Mouse (Mus musculus): Measurements from ENCODE around the gene Auts2.

Auts2 gene

GRCm38 (mm10) chr5:132498896-132499295, 44.2 kb downstream of the Auts2 start:
- DNase-seq: no peak

GRCm38 (mm10) chr5:132498045-132498444, 45.1 kb downstream of the Auts2 start:
- no peak for DNase-seq

- no peak for DNase-seq
These were observed 50.4 kb downstream of the Auts2 start for GRCm38 (mm10) chr5:132492793-132493192.

- no peak for DNase-seq
These were observed 51.1 kb downstream of the Auts2 start for GRCm38 (mm10) chr5:132492040-132492439.

GRCm38 (mm10) chr5:132491508-132491907, 51.6 kb downstream of the Auts2 start:
- no peak for DNase-seq

GRCm38 (mm10) chr5:132490326-132490725, 52.8 kb downstream of the Auts2 start:
- no peak for DNase-seq

- no peak for DNase-seq
These were observed 53.3 kb downstream of the Auts2 start for GRCm38 (mm10) chr5:132489736-132490313.

GRCm38 (mm10) chr5:132486831-132487230, 56.3 kb downstream of the Auts2 start:
- DNase-seq: no peak

- DNase-seq: no peak
These were observed 57.1 kb downstream of the Auts2 start for GRCm38 (mm10) chr5:132485994-132486393.

- DNase-seq: no peak
These were observed 57.7 kb downstream of the Auts2 start for GRCm38 (mm10) chr5:132485448-132485847.

- DNase-seq: no peak
These were observed 61.7 kb downstream of the Auts2 start for GRCm38 (mm10) chr5:132481476-132481875.

- no peak for DNase-seq
These were observed 62.7 kb downstream of the Auts2 start for GRCm38 (mm10) chr5:132480461-132480860.

- no peak for DNase-seq
These were observed 63.8 kb downstream of the Auts2 start for GRCm38 (mm10) chr5:132479227-132479857.

GRCm38 (mm10) chr5:132477533-132477932, 65.6 kb downstream of the Auts2 start:
- no peak for DNase-seq

GRCm38 (mm10) chr5:132472905-132473321, 70.2 kb downstream of the Auts2 start:
- DNase-seq: no peak

GRCm38 (mm10) chr5:132472184-132472829, 70.8 kb downstream of the Auts2 start:
- no peak for DNase-seq

GRCm38 (mm10) chr5:132467364-132467743, 75.8 kb downstream of the Auts2 start:
- DNase-seq: no peak

GRCm38 (mm10) chr5:132466427-132467363, 76.4 kb downstream of the Auts2 start:
- no peak for DNase-seq

- no peak for DNase-seq
These were observed 80.6 kb downstream of the Auts2 start for GRCm38 (mm10) chr5:132462560-132462959.

GRCm38 (mm10) chr5:132458498-132458897, 84.6 kb downstream of the Auts2 start:
- no peak for DNase-seq

GRCm38 (mm10) chr5:132452381-132452780, 90.8 kb downstream of the Auts2 start:
- DNase-seq: no peak

GRCm38 (mm10) chr5:132450071-132450470, 93.1 kb downstream of the Auts2 start:
- DNase-seq: no peak

GRCm38 (mm10) chr5:132448401-132449066, 94.6 kb downstream of the Auts2 start:
- DNase-seq: no peak

All from thymus, postnatal 14 days (tissue).